ENCODE assay signal across 24 mouse cellular contexts in the genomic region with DNA sequence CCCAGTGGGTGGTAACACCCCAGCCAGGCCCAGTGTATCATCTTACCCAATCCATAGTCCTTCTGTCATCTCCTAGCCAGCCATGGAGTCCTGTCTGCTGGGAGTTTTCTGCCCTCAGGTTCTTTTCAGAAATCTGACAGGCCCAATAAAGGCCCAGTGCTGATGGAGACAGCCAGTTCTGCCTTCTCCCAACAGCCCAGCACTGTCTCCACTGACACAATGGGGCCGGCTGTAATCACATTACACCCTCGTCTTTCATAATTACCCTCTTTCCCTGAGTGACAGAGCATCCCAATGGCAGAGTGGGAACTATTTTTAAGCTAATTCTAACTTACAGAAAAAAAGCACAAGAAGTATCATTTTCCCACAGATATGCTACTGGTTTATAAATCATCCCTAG.
DNase-seq lines count a peak whose midpoint lies in the region; ATAC-seq and TF ChIP-seq lines count a peak whose summit lies in the region.
"Had no signal": no experiment of that assay in that cellular context is flagged by ENCODE, and none has a peak within 500 bp of the region (broad histone marks: within the 10 kb centered on the region; RNA-seq: fewer than 3 reads in every experiment).

No protein-coding gene starts in this region.

- no peaks in the 10 kb centered on the region for H3K27me3 ChIP-seq in embryonic facial prominence, embryonic 13.5 days
- no peaks in the 10 kb centered on the region for H3K27me3 ChIP-seq in embryonic facial prominence, embryonic 10.5 days (replicated peaks; ENCODE audit: low read depth, poor library complexity, severe bottlenecking)
- no peaks in the 10 kb centered on the region for H3K27me3 ChIP-seq in midbrain, embryonic 10.5 days (ENCODE audit: low read depth, poor library complexity, severe bottlenecking)
- no peaks in the 10 kb centered on the region; the same call in 1 of the 2 replicates for H3K27me3 ChIP-seq in midbrain, postnatal 0 days (ENCODE audit: insufficient read depth, low read length)
- H3K27me3 ChIP-seq in midbrain, embryonic 13.5 days: 0 out of 2 replicates have a peak, but pooled peaks cover 4% of the 10 kb centered on the region
- H3K27me3 ChIP-seq: embryonic facial prominence, embryonic 15.5 days had no signal

- H3K9ac ChIP-seq in embryonic facial prominence, embryonic 13.5 days: no peak overlapping the region
- no peak overlapping the region for H3K9ac ChIP-seq in midbrain, postnatal 0 days (replicated peaks; ENCODE audit: low read length, poor library complexity, severe bottlenecking)
- H3K9ac ChIP-seq in midbrain, embryonic 13.5 days (replicated peaks): no peak overlapping the region
- H3K9ac ChIP-seq: embryonic facial prominence, embryonic 15.5 days; hindbrain, embryonic 14.5 days had no signal

- TF ChIP-seq CTCF in midbrain, postnatal 0 days (IDR thresholded peaks at IDR 0.05): no peak

- H3K4me3 ChIP-seq in embryonic facial prominence, embryonic 13.5 days: no peak overlapping the region
- no peak overlapping the region for H3K4me3 ChIP-seq in embryonic facial prominence, embryonic 10.5 days
- no peak overlapping the region for H3K4me3 ChIP-seq in midbrain, embryonic 10.5 days
- no peak overlapping the region for H3K4me3 ChIP-seq in midbrain, postnatal 0 days (ENCODE audit: low read depth, low read length)
- H3K4me3 ChIP-seq in midbrain, embryonic 13.5 days (replicated peaks): no peak overlapping the region
- H3K4me3 ChIP-seq: embryonic facial prominence, embryonic 15.5 days; erythroblast, embryonic 14.5 days; forebrain, embryonic 10.5 days; heart, embryonic 10.5 days had no signal

- no peaks in the 10 kb centered on the region for H3K9me3 ChIP-seq in embryonic facial prominence, embryonic 13.5 days
- no peaks in the 10 kb centered on the region for H3K9me3 ChIP-seq in embryonic facial prominence, embryonic 10.5 days
- no peaks in the 10 kb centered on the region for H3K9me3 ChIP-seq in midbrain, embryonic 10.5 days (replicated peaks)
- H3K9me3 ChIP-seq in midbrain, postnatal 0 days (ENCODE audit: low read length): no peaks in the 10 kb centered on the region
- no peaks in the 10 kb centered on the region for H3K9me3 ChIP-seq in midbrain, embryonic 13.5 days
- H3K9me3 ChIP-seq: embryonic facial prominence, embryonic 15.5 days; forebrain, embryonic 10.5 days; heart, embryonic 10.5 days had no signal

- 0 out of 2 replicates have a peak, but pooled peaks have one; percentile 48 for ATAC-seq in embryonic facial prominence, embryonic 13.5 days (ENCODE audit: insufficient number of reproducible peaks, insufficient read depth, low FRiP score, low TSS enrichment, low read depth)
- ATAC-seq in midbrain, postnatal 0 days (ENCODE audit: low FRiP score): no peak
- ATAC-seq in midbrain, embryonic 13.5 days: peak; percentile 91
- ATAC-seq: forebrain, embryonic 14.5 days; inflammation-experienced regulatory T-cells, adult 6 months had no signal

- no peaks in the 10 kb centered on the region for H3K4me1 ChIP-seq in embryonic facial prominence, embryonic 13.5 days
- H3K4me1 ChIP-seq in embryonic facial prominence, embryonic 10.5 days: peaks cover 4% of the 10 kb centered on the region; the same call in 1 of the 2 replicates
- H3K4me1 ChIP-seq in midbrain, embryonic 10.5 days: peaks cover 23% of the 10 kb centered on the region
- H3K4me1 ChIP-seq in midbrain, postnatal 0 days (ENCODE audit: insufficient read depth, low read length): no peaks in the 10 kb centered on the region
- no peaks in the 10 kb centered on the region for H3K4me1 ChIP-seq in midbrain, embryonic 13.5 days (replicated peaks)
- H3K4me1 ChIP-seq: embryonic facial prominence, embryonic 15.5 days; heart, embryonic 10.5 days had no signal

- 12% methylated on average over 2 of the region's 2 CpGs for WGBS in embryonic facial prominence, embryonic 13.5 days
- 21% methylated on average over 2 of the region's 2 CpGs for WGBS in embryonic facial prominence, embryonic 10.5 days
- 44% methylated on average over 2 of the region's 2 CpGs for WGBS in midbrain, embryonic 10.5 days
- WGBS in midbrain, postnatal 0 days: 25% methylated on average over 2 of the region's 2 CpGs
- WGBS in midbrain, embryonic 13.5 days: 20% methylated on average over 2 of the region's 2 CpGs

- H3K36me3 ChIP-seq in embryonic facial prominence, embryonic 13.5 days: no peaks in the 10 kb centered on the region
- H3K36me3 ChIP-seq in embryonic facial prominence, embryonic 10.5 days (replicated peaks): no peaks in the 10 kb centered on the region
- no peaks in the 10 kb centered on the region for H3K36me3 ChIP-seq in midbrain, embryonic 10.5 days
- no peaks in the 10 kb centered on the region for H3K36me3 ChIP-seq in midbrain, postnatal 0 days (ENCODE audit: insufficient read depth, low read length)
- H3K36me3 ChIP-seq in midbrain, embryonic 13.5 days: no peaks in the 10 kb centered on the region
- H3K36me3 ChIP-seq: embryonic facial prominence, embryonic 15.5 days; forebrain, embryonic 10.5 days; heart, embryonic 10.5 days had no signal

- DNase-seq in embryonic facial prominence, embryonic 10.5 days (ENCODE audit: low spot score): no peak
- peak; percentile 22 for DNase-seq in midbrain, embryonic 10.5 days (ENCODE audit: low spot score)
- DNase-seq in midbrain, postnatal 0 days (ENCODE audit: low spot score): no peak
- no peak for DNase-seq in spleen, adult 12 weeks (ENCODE audit: low spot score)
- DNase-seq in spleen, postnatal 36 days (ENCODE audit: low spot score in 2 of 2): no peak
- no peak for DNase-seq in spleen, postnatal 14 days (ENCODE audit: low spot score in 2 of 2)
- DNase-seq: adrenal gland, adult 2 months; adrenal gland, postnatal 25 days; cerebellum, adult 11-12 months; cerebellum, adult 9-10 months; cerebellum, postnatal 25 days; gastrocnemius, postnatal 10 days; heart, adult 18-20 months; heart, postnatal 10 days; heart, postnatal 4 days had no signal

- H3K27ac ChIP-seq in embryonic facial prominence, embryonic 13.5 days: no peak overlapping the region
- H3K27ac ChIP-seq in embryonic facial prominence, embryonic 10.5 days (replicated peaks): no peak overlapping the region
- H3K27ac ChIP-seq in midbrain, embryonic 10.5 days (replicated peaks): no peak overlapping the region; the same call in 1 of the 2 replicates
- no peak overlapping the region for H3K27ac ChIP-seq in midbrain, postnatal 0 days (ENCODE audit: low read depth, low read length)
- H3K27ac ChIP-seq in midbrain, embryonic 13.5 days: no peak overlapping the region
- H3K27ac ChIP-seq: embryonic facial prominence, embryonic 15.5 days; forebrain, embryonic 10.5 days; heart, embryonic 10.5 days; hindbrain, embryonic 14.5 days had no signal

- H3K4me2 ChIP-seq in embryonic facial prominence, embryonic 13.5 days: no peak overlapping the region
- no peak overlapping the region for H3K4me2 ChIP-seq in midbrain, postnatal 0 days (ENCODE audit: low read depth, low read length, poor library complexity, severe bottlenecking)
- H3K4me2 ChIP-seq in midbrain, embryonic 13.5 days (replicated peaks): no peak overlapping the region
- H3K4me2 ChIP-seq: embryonic facial prominence, embryonic 15.5 days; hindbrain, embryonic 14.5 days had no signal
